Comparison of ENCODE assay signal across 22 mouse cellular contexts in genomic region chr10:82632496-82633280, GRCm38 (mm10). TPM values are rescaled to one million over a fixed set of nuclear protein-coding genes. Genes with fewer than 3 reads are reported as not detected.
DNase-seq lines count a peak whose midpoint lies in the region; ATAC-seq and TF ChIP-seq lines count a peak whose summit lies in the region.
"Had no signal": no experiment of that assay in that cellular context is flagged by ENCODE, and none has a peak within 500 bp of the region (broad histone marks: within the 10 kb centered on the region; RNA-seq: fewer than 3 reads in every experiment).

No protein-coding gene starts in this region.

- peak; percentile 81 for DNase-seq in heart, adult 11 months
- no peak for DNase-seq in heart, adult 2 months
- DNase-seq in CD4-positive, CD25-positive, alpha-beta regulatory T cell, adult 2 months (ENCODE audit: low read depth, low spot score), result peak; percentile 76
- DNase-seq in naive thymus-derived CD4-positive, alpha-beta T cell, adult 2 months (ENCODE audit: low read depth), result peak; percentile 28
- DNase-seq in heart, postnatal 36 days, result no peak
- DNase-seq in embryo, embryonic 9.5 days (ENCODE audit: extremely low spot score), result no peak
- DNase-seq: adrenal gland, adult 2 months; adrenal gland, postnatal 25 days; cerebellum, adult 2 months; cerebellum, postnatal 10 days; embryo, embryonic 11 days; gastrocnemius, postnatal 14 days; heart, postnatal 10 days had no signal

- H3K27ac ChIP-seq in heart, adult 2 months, result no peak overlapping the region
- H3K27ac ChIP-seq: embryonic facial prominence, embryonic 12.5 days; forebrain, embryonic 12.5 days; heart, embryonic 10.5 days; hindbrain, embryonic 13.5 days; hindbrain, postnatal 0 days had no signal

- TF ChIP-seq EP300 in heart, adult 2 months (IDR thresholded peaks at IDR 0.05; ENCODE audit: insufficient read depth, low read depth, low read length), result no peak

- peaks cover 1% of the 10 kb centered on the region; the same call in 1 of the 2 replicates for H3K79me2 ChIP-seq in heart, adult 2 months (replicated peaks; ENCODE audit: control insufficient read depth, insufficient read depth, low read length)

- H3K4me1 ChIP-seq in heart, adult 2 months (ENCODE audit: control insufficient read depth, insufficient read depth, low read length), result peaks cover 5% of the 10 kb centered on the region

- ATAC-seq in activated CD4-positive, CD25-positive, alpha-beta regulatory T cell, adult 4 months, result peak; percentile 39
- ATAC-seq in frontal cortex, adult (ENCODE audit: low TSS enrichment), result no peak
- ATAC-seq: forebrain, embryonic 16.5 days; hindbrain, postnatal 0 days; intestine, embryonic 16.5 days had no signal

- no peak overlapping the region for H3K4me3 ChIP-seq in heart, adult 2 months
- H3K4me3 ChIP-seq: embryonic facial prominence, embryonic 12.5 days; forebrain, embryonic 12.5 days; heart, embryonic 10.5 days; hindbrain, embryonic 13.5 days had no signal

- WGBS in heart, adult 2 months, result 95% methylated on average over 12 of the region's 12 CpGs

- no peak for TF ChIP-seq POLR2A in heart, adult 2 months (IDR thresholded peaks at IDR 0.05; ENCODE audit: insufficient read depth, low read depth, low read length)

- peaks cover 2% of the 10 kb centered on the region for H3K36me3 ChIP-seq in heart, adult 2 months (ENCODE audit: control insufficient read depth, insufficient read depth, low read length)

- H3K27me3 ChIP-seq in heart, adult 2 months (ENCODE audit: control insufficient read depth, insufficient read depth, low read length), result no peaks in the 10 kb centered on the region
- H3K27me3 ChIP-seq: embryonic facial prominence, embryonic 12.5 days; forebrain, embryonic 12.5 days; hindbrain, embryonic 13.5 days had no signal

- no peak for TF ChIP-seq CTCF in heart, adult 2 months (IDR thresholded peaks at IDR 0.05)

- H3K9ac ChIP-seq in heart, adult 2 months (ENCODE audit: low read depth, low read length), result no peak overlapping the region
- H3K9ac ChIP-seq: embryonic facial prominence, embryonic 12.5 days; forebrain, embryonic 12.5 days; hindbrain, embryonic 13.5 days had no signal

- intact Hi-C loops in heart, adult 2 months (cut with DNase I), result loop anchor here (5.0 kb wide), 1 partner anchor 130 kb away; the partner anchor contains the start of gene Nfyb
- intact Hi-C loops in heart, postnatal 36 days (cut with DNase I), result no loop called here

RNA-seq across cellular contexts. Expression of gene Tdg, which starts 3.1 kb away (rescaled TPM):
- 10 to 100 TPM in 1 of 2 experiments, 1 to 10 TPM in 1; 9.8 to 11.1 TPM for total RNA-seq in heart, adult 2 months (2021)
- 10.5 and 16.7 TPM in 2 replicates for polyA plus RNA-seq in heart, adult 2 months (2012; rRNA removed)
- polyA plus RNA-seq in activated CD4-positive, CD25-positive, alpha-beta regulatory T cell, adult 4 months (2017; shearing (Covaris generic)), result 10 to 100 TPM; 23.3 to 24.5 TPM
- total RNA-seq in heart, postnatal 36 days (2021), result 10 to 100 TPM; 13.0 to 14.7 TPM

RNA-seq across cellular contexts. Expression of gene 1190007I07Rik, which starts 9.7 kb away (rescaled TPM):
- total RNA-seq in heart, adult 2 months (2021), result 10 to 100 TPM; 22.3 to 29.5 TPM
- polyA plus RNA-seq in heart, adult 2 months (2012; rRNA removed), result 29.5 and 44.6 TPM in 2 replicates
- 10 to 100 TPM; 26.8 to 32.9 TPM for polyA plus RNA-seq in activated CD4-positive, CD25-positive, alpha-beta regulatory T cell, adult 4 months (2017; shearing (Covaris generic))
- 10 to 100 TPM; 25.3 to 28.8 TPM for total RNA-seq in heart, postnatal 36 days (2021)

RNA-seq across cellular contexts. Expression of gene Glt8d2, which starts 57.8 kb away (rescaled TPM):
- 1 to 10 TPM; 2.2 to 2.8 TPM for total RNA-seq in heart, adult 2 months (2021)
- 3.0 and 3.5 TPM in 2 replicates for polyA plus RNA-seq in heart, adult 2 months (2012; rRNA removed)
- 1 to 10 TPM; 1.7 to 2.2 TPM for polyA plus RNA-seq in activated CD4-positive, CD25-positive, alpha-beta regulatory T cell, adult 4 months (2017; shearing (Covaris generic))
- 1 to 10 TPM; 3.7 to 6.2 TPM for total RNA-seq in heart, postnatal 36 days (2021)

Comparison
In these comparisons a context has a peak if more than half of its experiments do, and no peak if none do; other contexts are left out.
1. DNase-seq: peak in heart, adult 11 months (single experiment), CD4-positive, CD25-positive, alpha-beta regulatory T cell, adult 2 months (single experiment) and naive thymus-derived CD4-positive, alpha-beta T cell, adult 2 months (single experiment); none in heart, adult 2 months (0 of 2), heart, postnatal 36 days (0 of 2) and embryo, embryonic 9.5 days (single experiment).